Mouse (Mus musculus) lung, postnatal 0 days (tissue): ENCODE data around the gene Rbms1. TPM values are rescaled to one million over a fixed set of nuclear protein-coding genes. Genes with fewer than 3 reads are reported as not detected.

ENCODE experiments used
- ATAC-seq: fragments of 200-750 bp; cut with Nextera tagmentation; 2 replicates; pipeline ENCODE4 v1.8.0; 2017; ENCODE audit warnings: moderate library complexity
- DNase-seq: peaks from one replicate; pipeline ENCODE4 v3.0.0-alpha.2; 2016; ENCODE audit warnings: low spot score
- H3K27ac ChIP-seq: fragments of 300-500 bp; sonication (generic); 2 replicates; pipeline ENCODE4 v1.5.1; 2014; ENCODE audit warnings: antibody characterized with exemption, mild to moderate bottlenecking, low read length, mixed read lengths
- H3K27me3 ChIP-seq: fragments of 300-500 bp; sonication (generic); replicated peaks from 2 replicates; pipeline ENCODE4 v1.6.1; 2014; ENCODE audit warnings: low read length, mixed read lengths; ENCODE audit not compliant: insufficient read depth
- H3K36me3 ChIP-seq: fragments of 300-500 bp; sonication (generic); 2 replicates; pipeline ENCODE4 v1.6.1; 2014; ENCODE audit warnings: low read length, mixed read lengths; ENCODE audit not compliant: insufficient read depth
- H3K4me1 ChIP-seq: fragments of 300-500 bp; sonication (generic); 2 replicates; pipeline ENCODE4 v1.6.1; 2014; ENCODE audit warnings: antibody characterized with exemption, low read depth, low read length, mixed read lengths; ENCODE audit not compliant: insufficient read depth
- H3K4me2 ChIP-seq: fragments of 300-500 bp; sonication (generic); replicated peaks from 2 replicates; pipeline ENCODE4 v1.6.1; 2014; ENCODE audit warnings: low read depth, mild to moderate bottlenecking, low read length, moderate library complexity, mixed read lengths
- H3K4me3 ChIP-seq: fragments of 300-500 bp; sonication (generic); 2 replicates; pipeline ENCODE4 v1.5.1; 2014; ENCODE audit warnings: low read depth, low read length
- H3K9ac ChIP-seq: fragments of 300-500 bp; sonication (generic); replicated peaks from 2 replicates; pipeline ENCODE4 v1.6.1; 2014; ENCODE audit warnings: low read depth, mild to moderate bottlenecking
- H3K9me3 ChIP-seq: fragments of 300-500 bp; sonication (generic); 2 replicates; pipeline ENCODE4 v1.6.1; 2016; ENCODE audit warnings: low read length, mixed read lengths
- CTCF ChIP-seq: IDR thresholded peaks from 2 replicates; pipeline ENCODE4 v1.5.1; 2016; ENCODE audit warnings: antibody characterized with exemption, mild to moderate bottlenecking
- EP300 ChIP-seq: IDR thresholded peaks from 2 replicates; pipeline ENCODE4 v1.6.1; 2016; ENCODE audit warnings: antibody characterized with exemption, mild to moderate bottlenecking, control low read depth
- WGBS: fragments of 180-500 bp; shearing (Covaris S2); extraction: QIAGEN DNeasy Blood & Tissue Kit; methylation state at CpG from one replicate; pipeline ENCODE4 v1.1.7; 2014; 5-methylcytosine and 5-hydroxymethylcytosine counted together
- polyA plus RNA-seq: library from polyadenylated mRNA; unstranded; fragments of >200 nt; fragmentation: Nextera tagmentation; extraction: Ambion mirVana; gene quantifications from 2 replicates; pipeline ENCODE4 v1.2.1, GENCODE M21; 2015

The Rbms1 gene
- polyA plus RNA-seq, 1 experiment from 2014 or later, result 156 TPM

DNA sequence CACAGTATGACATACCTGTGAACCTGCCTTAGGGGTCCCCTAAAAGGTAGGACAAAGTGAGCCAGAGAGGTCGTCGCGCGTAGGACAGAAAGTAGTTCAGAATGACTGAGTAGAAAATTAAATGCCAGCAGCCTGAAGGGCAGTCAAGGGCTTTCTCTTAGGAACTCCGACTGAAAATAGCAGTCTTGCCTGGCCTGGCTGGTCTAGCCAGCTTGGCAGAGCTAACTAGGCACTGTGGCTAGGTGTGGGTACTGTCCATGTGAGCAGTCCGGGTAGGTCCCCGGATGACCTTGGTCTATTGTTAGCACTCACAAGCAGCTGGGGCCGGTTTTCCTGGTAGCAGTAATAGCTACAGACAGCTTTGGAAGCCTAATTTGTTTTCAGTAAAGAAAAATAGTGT is 242.8 kb downstream of the Rbms1 start:
- TF ChIP-seq CTCF (no peak), EP300 (no peak)
- H3K27ac ChIP-seq, result peak overlapping the region; percentile 51
- WGBS, result 48% methylated on average over 8 of the region's 8 CpGs
- 0 out of 2 replicates have a peak overlapping the region, but pooled peaks have one; percentile 8 for H3K9ac ChIP-seq
- no peaks in the 10 kb centered on the region for H3K27me3 ChIP-seq
- DNase-seq (peak; percentile 57), ATAC-seq (peak; percentile 65)
- no peak overlapping the region for H3K4me3 ChIP-seq
- H3K4me1 ChIP-seq, result no peaks in the 10 kb centered on the region; the same call in 1 of the 2 replicates
- no peak overlapping the region for H3K4me2 ChIP-seq
- no peaks in the 10 kb centered on the region for H3K36me3 ChIP-seq
- H3K9me3 ChIP-seq, result no peaks in the 10 kb centered on the region

DNA sequence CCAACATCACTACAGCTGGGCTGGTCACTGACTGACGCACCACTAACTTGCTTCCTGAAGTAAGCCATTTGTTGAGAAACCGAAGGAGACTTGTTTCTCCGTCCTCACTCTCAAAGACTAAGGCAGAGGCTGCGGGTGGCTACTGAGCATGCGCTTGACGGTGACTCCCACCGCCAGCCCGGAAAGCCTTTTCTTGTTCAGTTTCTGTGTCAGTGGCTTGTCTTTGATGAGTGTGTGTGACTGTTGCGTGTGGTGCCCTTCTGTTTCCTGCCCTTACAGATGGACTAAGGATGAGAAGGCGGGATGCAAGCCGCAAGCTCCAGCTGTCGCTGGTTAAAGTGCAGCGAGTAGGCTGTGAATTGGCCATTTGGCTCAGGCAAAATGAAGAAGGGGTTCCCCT is 245.6 kb downstream of the Rbms1 start:
- no peak for TF ChIP-seq CTCF
- TF ChIP-seq EP300, result no peak
- no peaks in the 10 kb centered on the region for H3K27me3 ChIP-seq
- H3K36me3 ChIP-seq, result no peaks in the 10 kb centered on the region
- H3K9ac ChIP-seq, result no peak overlapping the region
- peak overlapping the region; percentile 42 for H3K4me2 ChIP-seq
- peak overlapping the region; percentile 5; the same call in 1 of the 2 replicates for H3K4me3 ChIP-seq
- WGBS, result 46% methylated on average over 13 of the region's 13 CpGs
- H3K27ac ChIP-seq, result no peak overlapping the region
- no peaks in the 10 kb centered on the region; the same call in 1 of the 2 replicates for H3K4me1 ChIP-seq
- peak; percentile 44 for ATAC-seq
- peak; percentile 79 for DNase-seq
- no peaks in the 10 kb centered on the region for H3K9me3 ChIP-seq

DNA sequence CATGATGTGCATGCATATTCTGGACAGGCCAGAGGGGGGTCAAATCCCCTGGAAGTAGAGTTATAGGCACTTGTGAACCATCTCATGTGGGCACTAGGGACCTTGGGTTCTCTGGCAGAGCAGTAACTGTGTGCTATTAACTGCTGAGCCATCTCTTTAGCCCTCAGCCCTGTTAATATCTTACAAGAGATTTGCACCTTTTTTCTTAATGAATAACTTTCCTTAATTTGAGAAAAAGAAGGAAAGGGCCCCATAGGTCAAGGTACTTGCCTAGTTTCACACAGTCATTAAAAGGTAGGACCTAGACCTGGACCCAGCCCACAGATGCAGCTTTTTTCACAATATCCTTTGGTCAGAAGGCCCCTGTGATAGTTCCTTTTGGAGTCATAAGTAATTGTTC is 246.4 kb downstream of the Rbms1 start:
- TF ChIP-seq CTCF (no peak), EP300 (no peak)
- no peak overlapping the region for H3K27ac ChIP-seq
- no peak overlapping the region for H3K4me3 ChIP-seq
- no peaks in the 10 kb centered on the region for H3K27me3 ChIP-seq
- H3K36me3 ChIP-seq, result no peaks in the 10 kb centered on the region
- no peaks in the 10 kb centered on the region for H3K9me3 ChIP-seq
- no peak for ATAC-seq
- no peak for DNase-seq
- H3K4me2 ChIP-seq, result no peak overlapping the region
- no peak overlapping the region for H3K9ac ChIP-seq
- no peaks in the 10 kb centered on the region; the same call in 1 of the 2 replicates for H3K4me1 ChIP-seq

DNA sequence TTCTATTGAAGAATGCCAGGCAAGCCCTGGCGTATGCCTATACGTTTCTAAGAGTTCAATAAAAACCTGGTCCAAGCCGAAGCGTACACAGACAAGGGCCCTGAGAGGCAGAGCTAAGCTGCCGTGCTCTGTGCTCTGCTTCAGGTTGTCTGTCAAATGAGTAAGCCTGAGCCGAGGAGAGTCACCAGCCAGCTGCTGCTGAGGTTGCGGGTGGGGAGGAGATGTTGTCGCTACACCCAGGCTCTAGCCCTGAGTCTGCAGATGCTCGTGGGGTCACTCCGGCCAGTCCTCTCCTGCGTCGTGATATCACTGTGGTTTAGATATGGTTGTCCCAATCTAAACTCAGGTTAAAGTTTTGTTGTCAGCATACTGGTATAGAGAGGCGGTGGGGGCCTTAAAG is 247.2 kb downstream of the Rbms1 start:
- H3K27ac ChIP-seq, result no peak overlapping the region
- no peaks in the 10 kb centered on the region for H3K27me3 ChIP-seq
- H3K36me3 ChIP-seq, result no peaks in the 10 kb centered on the region
- 74% methylated on average over 13 of the region's 13 CpGs for WGBS
- no peaks in the 10 kb centered on the region; the same call in 1 of the 2 replicates for H3K4me1 ChIP-seq
- ATAC-seq (no peak), DNase-seq (no peak)
- H3K4me2 ChIP-seq, result no peak overlapping the region
- H3K9me3 ChIP-seq, result no peaks in the 10 kb centered on the region
- H3K4me3 ChIP-seq, result no peak overlapping the region
- TF ChIP-seq EP300 (no peak), CTCF (no peak)
- H3K9ac ChIP-seq, result no peak overlapping the region

DNA sequence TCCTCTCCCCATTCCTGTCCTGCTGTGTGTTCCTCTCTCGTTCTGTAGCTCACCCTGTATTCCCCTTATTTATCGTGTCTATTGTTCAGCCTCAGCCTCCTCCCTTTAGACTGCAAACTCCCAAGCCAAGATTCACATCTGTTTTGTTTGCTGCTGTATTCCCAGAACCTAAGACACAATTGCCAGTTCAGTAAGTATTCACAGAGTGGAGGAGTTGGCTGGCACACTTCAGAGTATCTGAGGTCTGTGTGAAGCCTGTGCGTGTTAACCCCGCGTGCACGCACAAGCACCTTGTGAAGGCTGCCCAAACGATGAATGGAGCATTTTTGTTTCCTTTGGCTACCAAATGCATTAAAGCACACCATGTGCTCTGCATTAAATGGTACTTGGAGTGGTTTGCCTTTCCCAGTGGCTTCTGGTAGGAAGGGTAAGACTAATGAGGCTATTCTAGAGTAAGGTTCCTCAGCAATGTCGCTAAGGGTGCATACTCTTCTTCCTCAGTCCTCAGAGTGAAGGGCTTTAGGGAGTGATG is 248.0 kb downstream of the Rbms1 start:
- WGBS, result 49% methylated on average over 8 of the region's 8 CpGs
- DNase-seq, result no peak
- Histone ChIP-seq H3K4me3 (no peak overlapping the region), H3K9me3 (no peaks in the 10 kb centered on the region), H3K36me3 (no peaks in the 10 kb centered on the region), H3K4me2 (no peak overlapping the region), H3K9ac (no peak overlapping the region), H3K27ac (no peak overlapping the region), H3K27me3 (no peaks in the 10 kb centered on the region), H3K4me1 (no peaks in the 10 kb centered on the region; the same call in 1 of the 2 replicates)
- TF ChIP-seq CTCF (no peak), EP300 (no peak)
- no peak for ATAC-seq

DNA sequence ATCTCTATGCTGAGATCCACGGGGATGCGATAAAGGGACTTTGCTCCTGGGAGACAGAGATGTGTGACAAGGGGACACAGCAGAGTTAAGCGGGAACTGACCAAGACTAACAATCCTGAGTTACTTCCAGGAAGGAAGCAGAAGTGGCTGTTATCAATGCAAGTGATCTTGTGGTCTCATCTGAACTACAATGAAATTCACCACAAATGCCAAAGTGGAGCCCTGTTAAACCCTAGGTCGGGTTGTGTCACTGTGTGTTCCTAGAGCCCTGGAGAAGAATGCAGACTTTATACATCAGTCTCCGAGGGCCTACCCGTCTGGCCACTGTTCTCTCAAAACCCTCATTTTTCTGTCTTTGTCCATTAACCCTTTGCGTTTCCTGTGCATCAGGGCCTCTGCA is 248.5 kb downstream of the Rbms1 start:
- TF ChIP-seq EP300 (no peak), CTCF (no peak)
- Histone ChIP-seq H3K4me3 (no peak overlapping the region), H3K9me3 (no peaks in the 10 kb centered on the region), H3K27ac (no peak overlapping the region), H3K4me1 (no peaks in the 10 kb centered on the region), H3K36me3 (no peaks in the 10 kb centered on the region), H3K9ac (no peak overlapping the region), H3K27me3 (no peaks in the 10 kb centered on the region), H3K4me2 (no peak overlapping the region)
- WGBS, result 43% methylated on average over 7 of the region's 7 CpGs
- no peak for ATAC-seq
- DNase-seq, result no peak

DNA sequence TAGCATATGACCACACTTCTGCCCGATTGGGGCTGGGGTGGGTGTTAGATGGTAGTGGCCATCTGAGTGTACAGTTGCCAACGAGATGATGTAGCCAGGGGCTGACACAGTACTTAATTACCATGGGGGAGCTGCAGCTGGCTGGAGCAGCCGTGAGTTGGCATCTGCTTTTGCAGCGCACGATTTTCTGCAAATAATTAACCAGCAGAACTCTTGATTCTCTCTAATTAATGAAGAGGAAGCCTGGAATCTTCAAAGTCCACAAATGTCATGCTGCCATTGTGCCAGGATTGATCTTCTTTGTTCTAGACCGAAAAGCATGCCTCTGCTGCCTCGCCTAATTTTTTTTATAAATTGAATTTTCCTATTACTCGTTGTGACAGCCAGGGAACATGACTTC is 249.1 kb downstream of the Rbms1 start:
- no peak overlapping the region for H3K4me3 ChIP-seq
- H3K4me1 ChIP-seq, result no peaks in the 10 kb centered on the region
- no peak overlapping the region for H3K9ac ChIP-seq
- no peak overlapping the region for H3K4me2 ChIP-seq
- no peak overlapping the region for H3K27ac ChIP-seq
- WGBS, result 43% methylated on average over 8 of the region's 8 CpGs
- H3K36me3 ChIP-seq, result no peaks in the 10 kb centered on the region
- H3K27me3 ChIP-seq, result no peaks in the 10 kb centered on the region
- TF ChIP-seq CTCF, result no peak
- no peak for TF ChIP-seq EP300
- H3K9me3 ChIP-seq, result no peaks in the 10 kb centered on the region
- DNase-seq (no peak), ATAC-seq (no peak)
